Mouse (Mus musculus) G1E (cell line): ENCODE data around the gene Yipf3. TPM values are rescaled to one million over a fixed set of nuclear protein-coding genes. Genes with fewer than 3 reads are reported as not detected.

Source experiments
- ATAC-seq: 2 replicates; pipeline ENCODE4 v1.8.0; 2016; ENCODE audit warnings: mild to moderate bottlenecking; ENCODE audit not compliant: insufficient number of reproducible peaks, poor library complexity, low FRiP score, severe bottlenecking; ENCODE audit errors: extremely low read depth
- DNase-seq: peaks from one replicate; pipeline ENCODE4 v3.0.0; 2012; ENCODE audit warnings: low spot score
- H3K27me3 ChIP-seq: 2 replicates; pipeline ENCODE4 v1.6.1; 2012; ENCODE audit warnings: mild to moderate bottlenecking, low read length, inconsistent platforms; ENCODE audit not compliant: insufficient read depth
- H3K36me3 ChIP-seq: replicated peaks from 2 replicates; pipeline ENCODE3; 2012; ENCODE audit warnings: mild to moderate bottlenecking, inconsistent platforms
- H3K4me1 ChIP-seq: 2 replicates; pipeline ENCODE4 v1.6.1; 2012; ENCODE audit warnings: low read depth, low read length, inconsistent platforms, mixed read lengths; ENCODE audit not compliant: insufficient read depth
- H3K4me3 ChIP-seq: 2 replicates; pipeline ENCODE4 v1.5.1; 2012; ENCODE audit warnings: low read depth, mild to moderate bottlenecking, inconsistent platforms, low read length, moderate library complexity, mixed read lengths
- H3K9me3 ChIP-seq: replicated peaks from 2 replicates; pipeline ENCODE4 v1.6.1; 2012; ENCODE audit warnings: inconsistent platforms
- CTCF ChIP-seq: IDR thresholded peaks from 2 replicates; pipeline ENCODE4 v1.5.1; 2012; ENCODE audit warnings: low read depth, low read length, inconsistent platforms, mixed read lengths
- GATA1 ChIP-seq: IDR thresholded peaks from 2 replicates; pipeline ENCODE4 v1.6.1; 2012; ENCODE audit warnings: borderline replicate concordance, low read length, inconsistent platforms, mixed read lengths
- GATA2 ChIP-seq: IDR thresholded peaks from 2 replicates; pipeline ENCODE4 v1.6.1; 2012; ENCODE audit warnings: low read depth, low read length, inconsistent platforms, borderline replicate concordance
- POLR2AphosphoS5 ChIP-seq: IDR thresholded peaks from 2 replicates; pipeline ENCODE4 v1.6.1; 2012; ENCODE audit warnings: low read depth, low read length, inconsistent platforms; ENCODE audit not compliant: insufficient replicate concordance
- TAL1 ChIP-seq: conservative IDR thresholded peaks from 2 replicates; pipeline ENCODE4 v1.6.1; 2012; ENCODE audit warnings: low read depth, low read length, inconsistent platforms, mixed read lengths
- polyA plus RNA-seq: library from polyadenylated mRNA; stranded (reverse); fragments of >175 nt; gene quantifications from 2 replicates; pipeline ENCODE4 v1.2.3, GENCODE M21; 2012
- total RNA-seq, 2 experiments: library from RNA; stranded (forward) in 1 of 2; stranded (reverse) in 1 of 2; fragments of 200-1000 nt in 1 of 2; fragments of >200 nt in 1 of 2; fragmentation: Nextera tagmentation in 1 of 2; gene quantifications; 2 replicates each; pipeline ENCODE4 v1.2.3; 2014 to 2017

Yipf3 gene
- total and polyA plus RNA-seq, 3 experiments, result 28.1 to 72.4 (median 31.3) TPM

DNA sequence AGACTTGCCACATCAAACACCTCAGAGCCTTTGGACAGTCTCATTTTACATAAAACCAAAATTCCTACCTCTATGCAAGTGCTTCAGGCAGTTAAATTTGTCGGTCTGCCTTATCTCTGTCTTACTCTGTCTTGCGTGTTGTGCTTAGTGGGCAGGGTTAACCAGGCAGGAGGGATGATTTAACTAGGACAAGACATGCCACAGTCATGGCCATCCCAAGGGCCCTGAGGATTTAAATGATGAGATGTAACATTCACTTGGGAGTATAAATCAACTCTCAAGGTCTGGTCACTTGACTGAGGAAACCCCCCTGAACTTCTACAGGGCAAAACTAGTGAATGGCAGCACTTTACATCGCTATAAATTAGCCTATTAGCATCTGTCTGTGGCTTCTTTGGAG, 26.3 kb upstream of the Yipf3 start:
- no peaks in the 10 kb centered on the region for H3K9me3 ChIP-seq
- TF ChIP-seq TAL1 (no peak), GATA1 (no peak), CTCF (no peak), POLR2AphosphoS5 (no peak), GATA2 (no peak)
- no peaks in the 10 kb centered on the region; the same call in 1 of the 2 replicates for H3K4me1 ChIP-seq
- ATAC-seq (no peak), DNase-seq (no peak)
- H3K36me3 ChIP-seq, result peaks cover 100% of the 10 kb centered on the region
- H3K27me3 ChIP-seq, result no peaks in the 10 kb centered on the region
- H3K4me3 ChIP-seq, result no peak overlapping the region

DNA sequence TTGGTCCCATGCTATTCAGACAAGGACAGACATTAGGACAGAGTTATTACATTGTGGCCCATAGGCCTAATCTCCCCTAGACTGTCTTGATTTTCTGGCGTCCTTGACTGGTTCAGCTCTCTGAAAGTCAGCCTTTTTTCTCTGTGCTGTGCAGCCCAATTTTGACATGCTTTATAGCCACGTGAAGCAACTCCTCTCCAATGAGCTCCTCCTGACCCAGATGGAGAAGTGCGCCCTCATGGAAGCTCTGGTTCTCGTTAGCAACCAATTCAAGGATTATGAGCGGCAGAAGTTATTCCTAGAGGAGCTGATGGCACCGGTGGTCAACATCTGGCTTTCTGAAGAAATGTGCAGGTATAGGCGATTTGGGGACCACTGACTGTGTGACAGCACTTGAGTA, 20.3 kb upstream of the Yipf3 start:
- DNase-seq, result no peak
- H3K27me3 ChIP-seq, result no peaks in the 10 kb centered on the region
- TF ChIP-seq TAL1 (no peak), GATA1 (no peak)
- no peaks in the 10 kb centered on the region for H3K9me3 ChIP-seq
- no peak for ATAC-seq
- H3K36me3 ChIP-seq, result peaks cover 93% of the 10 kb centered on the region
- no peaks in the 10 kb centered on the region for H3K4me1 ChIP-seq
- no peak overlapping the region for H3K4me3 ChIP-seq

DNA sequence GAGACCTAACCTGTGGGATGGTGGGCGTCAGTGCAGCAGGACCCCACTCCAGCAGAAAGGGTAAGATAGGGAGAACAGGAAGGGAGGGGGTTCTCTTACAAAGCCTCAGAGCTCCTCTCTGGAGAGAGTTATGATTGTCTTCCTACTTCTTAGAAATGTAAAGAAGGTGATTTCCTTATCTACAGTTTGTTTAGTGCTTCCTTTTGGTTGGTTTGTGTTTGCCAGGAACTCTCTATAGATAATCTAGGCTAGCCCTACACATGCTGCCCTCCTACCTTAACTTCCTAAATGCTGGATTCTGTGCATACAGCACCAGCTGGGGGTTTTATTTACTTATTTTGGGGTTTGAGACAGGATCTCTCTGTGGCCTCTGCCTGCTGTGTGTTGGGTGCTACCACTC, 11.8 kb upstream of the Yipf3 start:
- TF ChIP-seq POLR2AphosphoS5 (no peak), TAL1 (no peak), GATA1 (no peak), GATA2 (no peak), CTCF (no peak)
- no peaks in the 10 kb centered on the region for H3K27me3 ChIP-seq
- H3K36me3 ChIP-seq, result peaks cover 87% of the 10 kb centered on the region
- peaks cover 40% of the 10 kb centered on the region for H3K4me1 ChIP-seq
- ATAC-seq, result no peak
- no peak overlapping the region for H3K4me3 ChIP-seq
- no peaks in the 10 kb centered on the region for H3K9me3 ChIP-seq
- DNase-seq, result no peak

DNA sequence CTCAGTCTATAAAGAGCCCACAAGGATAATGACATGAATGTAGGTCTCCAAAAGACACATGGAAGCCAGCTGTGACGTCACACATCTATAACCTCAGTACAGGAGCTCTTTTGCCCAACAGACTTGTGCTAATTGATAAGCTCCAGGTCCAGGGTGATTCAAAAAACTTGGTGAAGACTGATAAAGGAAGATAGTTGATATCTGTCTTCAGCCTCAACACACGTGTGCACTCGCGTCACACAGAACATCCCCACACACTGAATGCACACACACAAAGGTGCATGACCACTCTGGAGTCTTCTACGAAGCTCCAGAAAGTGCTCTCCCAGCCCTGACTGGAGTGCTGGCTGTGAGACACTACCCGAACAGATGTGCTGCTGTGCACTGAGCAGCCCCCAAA, 10.8 kb upstream of the Yipf3 start:
- Histone ChIP-seq H3K4me3 (no peak overlapping the region; the same call in 1 of the 2 replicates), H3K4me1 (peaks cover 49% of the 10 kb centered on the region), H3K9me3 (no peaks in the 10 kb centered on the region), H3K36me3 (peaks cover 90% of the 10 kb centered on the region), H3K27me3 (no peaks in the 10 kb centered on the region)
- peak; percentile 35; the same call in 1 of the 2 replicates for ATAC-seq
- TF ChIP-seq POLR2AphosphoS5, result no peak
- no peak for TF ChIP-seq GATA2
- TF ChIP-seq TAL1, result peak; percentile 41
- TF ChIP-seq GATA1, result no peak
- DNase-seq, result no peak

DNA sequence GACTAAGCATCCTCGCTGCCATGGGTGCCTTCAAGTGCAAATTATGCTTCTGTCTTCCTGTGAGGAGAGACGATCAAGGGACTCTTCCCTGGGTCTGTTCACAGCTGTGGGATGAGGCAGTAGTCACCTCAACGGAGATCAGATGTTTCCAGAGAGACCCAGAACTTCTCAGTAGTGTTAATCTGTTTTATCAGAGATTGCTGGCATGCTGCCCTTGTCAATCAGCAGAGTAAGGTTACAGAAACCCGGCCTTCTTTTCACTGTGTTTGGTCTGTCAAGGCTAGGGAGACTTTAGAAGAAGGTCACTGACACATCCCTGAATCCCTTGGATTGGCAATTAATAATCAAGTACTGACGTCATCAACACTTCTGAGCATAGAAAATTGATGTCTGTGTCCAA, 10.4 kb upstream of the Yipf3 start:
- no peak for ATAC-seq
- DNase-seq, result no peak
- H3K9me3 ChIP-seq, result no peaks in the 10 kb centered on the region
- no peak for TF ChIP-seq TAL1
- no peak for TF ChIP-seq CTCF
- TF ChIP-seq POLR2AphosphoS5, result no peak
- no peak for TF ChIP-seq GATA2
- no peak for TF ChIP-seq GATA1
- no peak overlapping the region; the same call in 1 of the 2 replicates for H3K4me3 ChIP-seq
- peaks cover 94% of the 10 kb centered on the region for H3K36me3 ChIP-seq
- H3K4me1 ChIP-seq, result peaks cover 53% of the 10 kb centered on the region
- no peaks in the 10 kb centered on the region for H3K27me3 ChIP-seq

DNA sequence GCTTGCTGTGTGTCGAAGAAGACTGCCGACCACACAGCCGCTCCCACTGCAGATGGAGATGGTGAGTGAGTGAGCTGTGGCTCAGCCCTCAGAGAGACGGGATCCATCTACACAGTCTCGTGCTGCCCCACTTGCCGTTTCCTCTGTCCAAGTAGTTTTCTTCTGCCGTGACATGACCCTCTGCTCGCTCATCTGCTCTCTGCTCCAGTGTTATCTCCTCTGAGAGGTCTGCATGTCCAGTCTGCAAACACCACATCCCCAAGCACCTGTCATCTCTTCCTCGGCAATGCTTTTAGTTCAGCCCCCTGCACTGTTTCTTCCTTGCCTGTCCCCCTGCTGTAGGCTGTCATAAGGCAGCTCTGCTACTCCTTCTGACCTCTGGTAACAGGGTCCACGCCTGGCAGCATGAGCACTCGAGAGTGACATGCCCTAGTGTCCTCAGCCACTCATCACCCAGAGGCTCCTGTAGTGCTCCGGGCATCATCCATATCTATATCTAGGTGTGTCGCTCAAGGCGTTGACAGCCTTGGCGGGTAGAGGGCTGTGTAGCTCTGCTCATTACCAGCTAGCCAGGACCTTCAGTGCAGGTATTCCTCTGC, 8.3 kb upstream of the Yipf3 start:
- Histone ChIP-seq H3K36me3 (peaks cover 95% of the 10 kb centered on the region), H3K4me1 (peaks cover 64% of the 10 kb centered on the region), H3K9me3 (no peaks in the 10 kb centered on the region), H3K27me3 (no peaks in the 10 kb centered on the region), H3K4me3 (no peak overlapping the region)
- TF ChIP-seq POLR2AphosphoS5, result no peak
- TF ChIP-seq GATA1, result no peak
- no peak for TF ChIP-seq CTCF
- no peak for TF ChIP-seq GATA2
- no peak for TF ChIP-seq TAL1
- DNase-seq (no peak), ATAC-seq (no peak)
